Mouse (Mus musculus) c-Kit-positive CD71-negative TER-119-negative erythroid progenitor cells, embryonic 14.5 days (primary cell): ENCODE results near the gene Klc1.

Source experiments
- DNase-seq: peaks from one replicate; pipeline ENCODE4 v3.0.0-alpha.2; 2013; ENCODE audit warnings: low read depth

Klc1 gene

GRCm38 (mm10) chr12:111743981-111744423, 14.6 kb upstream of the Klc1 start:
- DNase-seq, result no peak

DNA sequence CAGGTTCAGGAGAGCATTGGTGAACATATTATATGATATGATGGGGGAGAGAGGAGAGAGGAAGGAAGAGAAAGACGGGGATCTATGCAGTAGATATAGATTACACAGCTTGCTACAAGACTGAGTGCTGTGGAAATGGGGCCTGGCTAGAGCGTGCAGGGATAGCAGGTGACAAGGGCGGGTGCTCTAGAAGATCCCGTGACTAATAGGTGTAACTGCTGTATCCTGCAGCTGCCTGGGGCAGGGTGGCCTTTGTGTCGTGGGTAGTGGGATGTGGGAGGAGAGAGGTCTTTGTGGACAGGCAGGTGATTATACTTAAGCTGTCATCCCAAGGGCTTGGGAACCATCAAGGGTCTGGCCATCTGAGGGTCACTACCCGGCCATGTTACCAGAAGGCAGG, 13.4 kb upstream of the Klc1 start:
- no peak for DNase-seq

DNA sequence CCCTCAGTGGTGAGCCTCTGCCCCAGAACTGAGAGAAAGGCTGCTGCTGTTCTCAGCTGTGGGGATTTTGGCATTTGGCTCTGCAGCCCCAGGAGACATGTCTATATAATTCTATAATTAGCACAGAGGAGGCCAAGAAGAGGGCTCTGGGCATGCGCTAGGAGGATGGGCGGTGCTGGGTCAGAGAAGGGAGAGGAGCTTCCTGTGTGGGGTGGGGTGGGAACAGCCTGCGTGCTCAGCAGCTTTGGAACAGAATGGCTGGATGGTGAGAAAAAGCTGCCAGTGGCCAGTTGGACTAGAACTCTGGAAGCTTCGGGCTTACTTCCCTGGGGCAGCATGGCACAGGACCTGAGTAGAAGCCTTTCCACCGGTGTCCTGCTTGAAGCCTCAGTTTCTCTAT, 12.6 kb upstream of the Klc1 start:
- no peak for DNase-seq

- DNase-seq, result no peak
Measured at GRCm38 (mm10) chr12:111747421-111747820, 11.2 kb upstream of the Klc1 start.

DNA sequence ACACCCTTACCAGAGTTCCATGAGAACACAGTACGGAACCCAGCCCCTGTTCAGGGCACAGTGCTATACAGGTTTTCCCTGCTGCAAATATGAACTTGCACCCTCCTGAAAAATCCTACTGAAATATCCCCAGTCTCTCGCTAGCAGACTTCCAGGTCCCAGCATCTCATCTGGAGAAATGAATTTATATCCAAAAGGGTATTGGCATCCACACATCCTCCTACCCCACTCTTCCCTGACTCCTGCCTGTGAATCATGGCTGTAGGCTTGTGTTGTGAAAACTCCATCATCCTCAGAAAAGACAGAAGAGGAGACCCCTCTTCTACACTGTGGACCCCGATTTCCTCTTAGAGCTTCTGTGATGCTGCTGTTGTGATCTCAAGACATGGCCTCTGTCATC, 7.9 kb upstream of the Klc1 start:
- no peak for DNase-seq

DNA sequence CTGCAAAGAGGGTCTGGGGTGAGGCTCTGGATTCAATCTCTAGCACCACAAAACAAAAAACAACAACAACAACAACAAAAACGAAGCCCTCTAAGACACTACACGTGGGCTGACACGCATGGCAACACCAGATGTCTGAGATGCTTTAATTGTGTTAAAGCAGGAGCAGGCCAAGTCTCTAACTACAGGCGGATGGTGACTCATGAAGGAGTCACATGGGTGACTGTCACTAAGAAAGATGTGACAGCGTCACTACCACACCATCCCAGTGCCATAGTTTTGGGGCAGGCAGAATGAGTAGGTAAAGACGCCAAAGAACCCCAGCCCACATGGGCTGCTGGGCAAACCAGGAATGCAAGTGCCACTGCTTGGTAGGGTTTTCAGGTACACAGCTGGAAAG, 6.2 kb upstream of the Klc1 start:
- no peak for DNase-seq

- DNase-seq, result no peak
Measured at GRCm38 (mm10) chr12:111753347-111753746, 5.3 kb upstream of the Klc1 start.

DNA sequence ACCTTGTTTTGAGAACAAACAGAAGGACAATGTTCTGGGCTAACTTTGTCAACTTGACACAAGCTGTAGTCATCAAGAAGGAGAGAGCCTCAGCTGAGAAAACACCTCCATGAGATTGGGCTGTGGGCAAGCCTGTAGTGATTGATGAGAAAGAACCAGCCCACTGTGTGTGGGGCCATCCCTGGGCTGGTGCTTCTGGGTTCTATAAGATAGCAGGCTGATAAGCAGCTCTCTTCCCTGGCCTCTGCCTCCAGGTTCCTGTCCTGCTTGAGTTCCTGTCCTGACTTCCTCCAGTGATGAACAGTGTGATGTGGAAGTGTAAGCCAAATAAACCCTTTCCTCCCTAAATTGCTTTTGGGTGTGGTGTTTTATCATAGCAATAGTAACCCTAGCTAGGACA, 3.9 kb upstream of the Klc1 start:
- no peak for DNase-seq

GRCm38 (mm10) chr12:111755231-111755630, 3.4 kb upstream of the Klc1 start:
- no peak for DNase-seq

- DNase-seq, result no peak
Measured at GRCm38 (mm10) chr12:111756082-111756697, 2.5 kb upstream of the Klc1 start.

DNA sequence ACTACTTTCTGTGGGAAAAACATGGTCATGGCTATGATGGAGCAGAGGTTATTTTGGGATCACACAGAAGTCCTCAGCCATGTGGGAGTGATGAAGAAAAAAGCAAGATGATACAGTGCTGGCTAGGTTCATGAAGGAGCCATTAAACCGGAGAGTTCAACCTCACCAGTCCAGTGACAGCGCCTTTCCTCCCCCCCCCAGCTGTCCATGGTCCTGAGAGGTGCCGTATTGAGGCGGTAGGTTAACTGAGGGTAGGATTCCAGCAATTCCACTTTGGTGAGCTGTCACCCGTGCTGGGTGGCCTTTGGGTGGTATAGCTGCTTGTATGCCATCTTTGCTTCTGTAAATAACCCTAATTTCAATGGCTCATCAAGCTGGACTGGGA, 2.0 kb upstream of the Klc1 start:
- DNase-seq, result no peak

DNA sequence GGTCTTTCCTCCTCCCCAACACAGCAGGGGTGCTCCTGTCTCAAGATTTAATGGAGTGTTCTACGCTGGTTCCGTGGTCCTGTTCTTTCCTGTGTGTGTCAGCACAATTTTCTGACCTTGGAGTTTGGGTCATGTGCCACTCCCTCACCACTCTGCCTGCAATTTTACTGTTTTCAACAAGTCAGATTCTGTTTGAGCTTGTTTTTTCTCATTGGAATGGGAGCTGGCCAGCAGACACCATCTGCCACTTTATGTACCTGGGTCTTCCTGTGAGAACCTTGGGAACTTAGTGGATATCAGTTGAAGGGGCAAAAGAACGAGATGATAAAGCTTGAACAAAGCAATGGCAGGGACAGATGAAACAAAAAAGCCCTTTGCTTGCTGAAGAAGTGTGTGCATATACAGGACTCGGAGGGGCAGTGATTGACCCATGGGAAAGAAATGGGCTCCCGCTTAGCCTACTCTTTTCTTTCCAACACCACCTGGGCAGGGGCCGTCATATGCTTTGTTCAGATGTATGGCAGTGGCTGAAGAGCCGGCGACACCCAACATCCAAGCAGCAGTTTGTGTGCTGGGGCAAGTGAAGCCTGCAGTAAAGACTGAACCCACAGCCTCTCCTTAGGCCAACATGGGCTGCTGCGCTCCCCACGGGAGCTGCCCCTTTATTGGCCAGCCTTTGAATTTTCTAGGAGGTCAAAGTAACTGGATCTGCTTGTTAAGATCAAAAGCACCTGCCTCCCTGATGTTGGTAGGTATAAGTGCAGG, 906 bp upstream of the Klc1 start:
- DNase-seq, result no peak

DNA sequence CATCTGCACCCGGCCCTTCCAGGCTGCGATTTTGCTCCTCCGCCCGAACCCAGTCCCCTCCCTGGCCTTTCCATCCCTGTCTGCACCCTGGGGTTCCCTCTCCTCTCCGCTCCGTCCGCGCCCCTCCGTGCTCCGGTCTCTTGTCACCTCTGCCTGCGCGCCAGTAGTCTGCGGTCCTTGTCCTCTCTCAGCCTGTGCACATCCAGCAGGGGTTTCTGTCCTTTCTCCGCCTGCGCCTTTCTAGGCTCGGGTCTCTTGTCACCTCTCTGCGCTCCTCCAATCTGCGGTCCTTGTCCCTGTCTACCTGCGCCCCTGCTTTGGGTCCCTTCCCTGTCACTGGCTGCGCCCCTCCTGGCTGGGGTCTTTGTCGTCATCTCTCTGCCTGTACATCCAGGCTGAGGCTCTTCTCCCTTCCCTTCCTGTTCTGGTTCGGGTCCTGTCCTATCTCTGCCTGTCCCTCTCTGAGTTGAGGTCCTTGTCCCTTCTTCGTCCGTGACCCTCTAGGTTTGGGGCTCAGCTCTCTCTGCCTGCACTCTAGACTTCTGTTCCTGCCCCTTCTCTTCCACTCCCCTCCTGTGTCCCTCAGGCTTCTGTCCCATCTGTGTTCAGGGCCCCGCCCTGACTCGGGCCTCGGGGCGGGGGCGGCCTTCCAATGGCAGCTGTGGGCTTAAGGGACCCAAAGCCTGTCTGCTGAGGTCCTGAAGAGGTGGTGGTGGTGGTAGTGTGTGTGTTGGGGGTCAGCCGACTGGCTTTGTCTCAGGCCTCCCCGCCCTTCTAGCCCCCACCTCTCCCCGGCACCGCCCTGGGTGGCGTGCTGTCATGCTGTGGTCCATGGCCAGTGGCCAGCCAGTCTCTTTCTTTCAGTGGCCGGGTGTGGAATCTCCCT, 770 bp downstream of the Klc1 start:
- DNase-seq, result no peak

DNA sequence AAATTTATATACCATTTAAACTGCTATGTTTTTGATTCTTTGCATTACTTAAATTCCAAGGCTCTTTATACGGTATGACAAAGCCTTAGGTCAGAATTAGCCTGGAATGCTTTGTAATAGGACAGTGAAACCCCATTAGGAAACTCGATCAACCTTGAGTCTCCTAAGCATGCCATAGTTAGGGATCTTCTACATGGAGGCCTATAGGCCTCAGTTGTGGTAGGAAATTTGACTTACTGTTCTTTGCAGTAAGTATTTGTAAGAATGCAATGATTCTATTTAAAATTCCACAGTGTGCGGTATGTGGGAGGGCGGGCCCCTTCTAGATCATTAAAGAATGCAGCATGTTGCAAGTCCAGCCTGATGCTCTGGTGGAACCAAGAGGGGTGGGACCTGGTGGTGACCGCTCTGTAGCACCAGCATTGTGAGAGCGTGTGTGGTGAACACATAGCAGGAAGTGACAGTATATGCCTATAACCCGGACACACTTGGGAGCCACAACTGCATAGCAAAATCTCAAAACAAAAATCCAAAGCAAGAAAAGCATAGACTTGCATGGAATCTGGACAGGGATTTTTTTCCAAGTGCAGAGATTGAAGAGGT, 1.8 kb downstream of the Klc1 start:
- DNase-seq, result no peak

GRCm38 (mm10) chr12:111762620-111763280, 4.1 kb downstream of the Klc1 start:
- no peak for DNase-seq

- no peak for DNase-seq
Measured at GRCm38 (mm10) chr12:111766313-111767236, 7.9 kb downstream of the Klc1 start.

GRCm38 (mm10) chr12:111768322-111768928, 9.8 kb downstream of the Klc1 start:
- DNase-seq, result no peak

- DNase-seq, result no peak
Measured at GRCm38 (mm10) chr12:111769306-111769705, 10.7 kb downstream of the Klc1 start.

DNA sequence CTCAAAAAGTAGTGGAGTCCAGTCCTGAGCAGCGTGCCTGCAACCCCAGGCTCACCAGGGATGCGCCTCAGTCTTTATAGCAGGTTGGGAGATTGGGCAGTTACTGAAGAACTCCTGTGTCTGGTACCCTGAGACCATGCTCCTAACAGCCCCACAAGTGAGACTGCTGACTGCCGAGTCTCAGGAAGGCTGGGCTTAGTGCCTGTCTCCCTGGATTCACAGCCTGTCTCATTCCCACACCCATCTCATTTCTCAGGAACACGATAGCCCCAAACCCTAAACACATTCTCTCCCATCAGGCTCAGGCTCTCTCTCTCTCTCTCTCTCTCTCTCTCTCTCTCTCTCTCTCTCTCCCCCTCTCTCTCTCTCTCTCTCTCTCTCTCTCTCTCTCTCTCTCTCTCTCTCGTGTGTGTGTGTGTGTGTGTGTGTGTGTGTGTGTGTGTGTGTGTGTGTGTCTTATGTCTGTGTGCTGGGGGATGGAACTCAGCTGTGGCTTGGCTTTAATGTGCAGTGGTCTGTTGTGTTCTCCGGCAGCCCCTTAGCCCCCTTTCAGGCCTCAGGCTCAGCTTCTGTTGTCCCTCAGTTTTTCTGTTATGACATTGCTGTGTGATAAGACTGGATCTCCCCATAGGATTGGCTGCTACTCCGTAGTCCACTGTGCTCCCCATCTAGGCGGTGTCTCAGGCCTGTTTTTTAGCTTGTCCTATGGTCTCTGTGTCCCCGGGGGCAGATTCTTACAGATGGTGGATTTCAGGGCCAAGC, 11.3 kb downstream of the Klc1 start:
- no peak for DNase-seq

DNA sequence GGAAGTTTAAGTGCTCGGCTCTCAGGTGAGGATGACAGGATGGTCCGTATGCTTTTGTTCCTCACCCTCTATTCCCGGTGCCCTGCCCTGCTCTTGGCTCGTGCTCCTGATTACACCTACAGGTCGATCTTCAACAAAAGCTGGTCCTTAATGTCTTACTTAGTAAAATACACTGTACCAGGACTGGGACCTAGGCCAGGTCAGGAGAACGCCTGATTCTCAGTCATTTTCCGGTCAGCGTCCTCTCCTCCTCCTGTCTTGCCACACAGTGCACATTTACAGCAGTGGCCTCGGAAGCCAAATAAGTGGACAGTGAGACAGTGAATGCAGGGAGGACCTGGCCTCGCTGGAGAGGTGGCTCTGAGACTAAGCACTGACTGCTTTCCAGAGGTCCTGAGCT, 12.0 kb downstream of the Klc1 start:
- no peak for DNase-seq
